ENCODE assay signal across 8 mouse cellular contexts in the genomic region with DNA sequence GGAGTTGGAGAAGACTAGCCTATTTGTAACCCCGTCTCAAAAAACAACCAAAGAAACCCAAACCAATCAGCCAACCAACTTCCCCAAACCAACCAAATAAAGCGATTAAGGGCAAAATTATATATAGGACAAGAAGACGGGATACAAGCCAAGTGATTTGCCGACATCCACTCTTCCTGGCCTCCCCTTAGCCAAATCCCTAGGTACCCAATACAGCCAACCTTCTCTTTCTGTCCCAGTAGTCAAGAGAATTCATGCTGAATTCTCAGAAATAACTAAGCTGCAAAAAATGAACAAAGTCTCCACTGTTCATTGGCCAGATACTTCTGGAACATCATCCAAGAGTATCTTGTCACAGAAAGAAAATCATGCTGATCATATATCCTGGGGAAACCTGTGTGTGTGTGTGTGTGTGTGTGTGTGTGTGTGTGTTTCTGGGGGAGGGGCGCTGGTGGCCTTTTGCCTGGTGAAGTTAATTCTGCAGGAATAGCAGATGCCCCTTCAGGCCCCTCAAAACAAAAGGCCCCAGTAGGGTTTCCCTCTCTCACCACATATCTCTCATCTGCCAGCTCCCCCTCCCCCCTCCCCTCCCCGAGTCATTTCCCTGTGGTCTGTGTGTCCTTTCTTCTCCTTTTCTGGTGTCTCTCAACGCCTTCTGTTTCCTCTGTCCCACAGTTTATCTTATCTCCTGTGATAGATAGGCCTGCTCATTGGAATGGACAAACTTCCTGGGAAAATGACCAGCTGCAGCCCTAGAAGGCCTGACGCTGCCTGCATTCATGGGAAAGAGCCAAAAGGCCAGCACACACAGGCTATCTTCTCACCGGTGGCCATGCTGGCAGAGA. TPM values are rescaled to one million over a fixed set of nuclear protein-coding genes. Genes with fewer than 3 reads are reported as not detected.
DNase-seq lines count a peak whose midpoint lies in the region; ATAC-seq lines count a peak whose summit lies in the region.

No protein-coding gene starts in this region.

- H3K36me3 ChIP-seq in midbrain, embryonic 11.5 days (ENCODE audit: control insufficient read depth, insufficient read depth, low read length), result no peaks in the 10 kb centered on the region
- H3K36me3 ChIP-seq in midbrain, embryonic 14.5 days (ENCODE audit: control insufficient read depth, insufficient read depth, low read length), result no peaks in the 10 kb centered on the region
- H3K36me3 ChIP-seq in macrophage (ENCODE audit: inconsistent target), result no peaks in the 10 kb centered on the region

- H3K4me2 ChIP-seq in midbrain, embryonic 11.5 days, result no peak overlapping the region
- H3K4me2 ChIP-seq in midbrain, embryonic 14.5 days (ENCODE audit: low read length), result no peak overlapping the region

- H3K9me3 ChIP-seq in midbrain, embryonic 11.5 days (ENCODE audit: control insufficient read depth, low read length), result no peaks in the 10 kb centered on the region
- no peaks in the 10 kb centered on the region for H3K9me3 ChIP-seq in midbrain, embryonic 14.5 days (ENCODE audit: control insufficient read depth, low read length)

- peak; percentile 52; the same call in 1 of the 2 replicates for ATAC-seq in midbrain, embryonic 11.5 days (ENCODE audit: low FRiP score)
- ATAC-seq in midbrain, embryonic 14.5 days (ENCODE audit: low FRiP score, low TSS enrichment), result no peak
- peak; percentile 48 to 68 for ATAC-seq in hematopoietic stem cell, adult 5-6 weeks (replicated peaks in 1 of 2; ENCODE audit: insufficient read depth in 1 of 2, low FRiP score in 2 of 2, low TSS enrichment in 1 of 2, low read depth in 1 of 2, poor library complexity in 2 of 2, severe bottlenecking in 2 of 2)

- H3K9ac ChIP-seq in midbrain, embryonic 11.5 days (ENCODE audit: low read length), result no peak overlapping the region
- H3K9ac ChIP-seq in midbrain, embryonic 14.5 days (replicated peaks; ENCODE audit: low read length), result no peak overlapping the region

- no peak overlapping the region for H3K27ac ChIP-seq in midbrain, embryonic 11.5 days (ENCODE audit: low read depth, low read length)
- no peak overlapping the region for H3K27ac ChIP-seq in midbrain, embryonic 14.5 days (replicated peaks; ENCODE audit: low read depth, low read length)
- H3K27ac ChIP-seq in macrophage, result peak overlapping the region; percentile 43

- DNase-seq in midbrain, embryonic 11.5 days (ENCODE audit: low spot score, missing footprints), result peak; percentile 82
- no peak for DNase-seq in midbrain, embryonic 14.5 days
- DNase-seq in thymus, postnatal 4 days, result peak; percentile 48
- no peak for DNase-seq in adrenal gland, postnatal 4 days (ENCODE audit: low spot score in 2 of 2)
- no peak for DNase-seq in cerebellum, adult 8-10 months
- no peak for DNase-seq in layer of hippocampus, postnatal 36 days

- no peaks in the 10 kb centered on the region for H3K27me3 ChIP-seq in midbrain, embryonic 11.5 days (ENCODE audit: control insufficient read depth, insufficient read depth, low read length)
- H3K27me3 ChIP-seq in midbrain, embryonic 14.5 days (ENCODE audit: control insufficient read depth, insufficient read depth, low read length), result no peaks in the 10 kb centered on the region

- H3K4me1 ChIP-seq in midbrain, embryonic 11.5 days (ENCODE audit: control insufficient read depth, insufficient read depth, low read length), result peaks cover 5% of the 10 kb centered on the region
- H3K4me1 ChIP-seq in midbrain, embryonic 14.5 days (ENCODE audit: control insufficient read depth, insufficient read depth, low read length), result peaks cover 6% of the 10 kb centered on the region; the same call in 1 of the 2 replicates

- no peak overlapping the region for H3K4me3 ChIP-seq in midbrain, embryonic 11.5 days (ENCODE audit: low read depth, low read length)
- no peak overlapping the region for H3K4me3 ChIP-seq in midbrain, embryonic 14.5 days (replicated peaks; ENCODE audit: low read depth, low read length)
- H3K4me3 ChIP-seq in macrophage (ENCODE audit: inconsistent target), result no peak overlapping the region

- WGBS in midbrain, embryonic 11.5 days, result 53% methylated on average over 9 of the region's 9 CpGs
- WGBS in midbrain, embryonic 14.5 days, result 51% methylated on average over 9 of the region's 9 CpGs
- 42% methylated on average over 7 of the region's 9 CpGs for WGBS in macrophage (ENCODE audit: missing documents)

- H3K79me2 ChIP-seq in macrophage (ENCODE audit: inconsistent target), result no peaks in the 10 kb centered on the region

RNA-seq across cellular contexts. Expression of gene Fndc7, which starts 3.9 kb away (rescaled TPM):
- 0.11 TPM in 1 of 2 replicates, not detected in the other for polyA plus RNA-seq in midbrain, embryonic 11.5 days (2014; fragmentation: Nextera tagmentation; extraction: Ambion mirVana)
- not detected in 2 replicates for polyA plus RNA-seq in midbrain, embryonic 14.5 days (2014; fragmentation: Nextera tagmentation; extraction: Ambion mirVana)
- total RNA-seq in hematopoietic stem cell, adult 5-6 weeks (2017), result not detected in 2 replicates
- total RNA-seq in macrophage (2018; cell fraction: chromatin; rRNA removed), result 1 to 10 TPM in 15 of 26 experiments, under 1 TPM in 9, not detected in 2; 0.54 to 4.7 (median 1.2) TPM
- total RNA-seq in macrophage (2018; cell fraction: cytosol; rRNA removed), result 1 to 10 TPM in 1 of 26 experiments, under 1 TPM in 25; 0.13 to 1.2 (median 0.46) TPM
- total RNA-seq in macrophage (2018; cell fraction: nucleus; rRNA removed), result 10 to 100 TPM in 1 of 26 experiments, 1 to 10 TPM in 20, under 1 TPM in 4, not detected in 1; 0.25 to 10.9 (median 2.4) TPM
- 0.12 to 0.16 TPM (median 0.13 TPM) in 3 replicates for polyA plus RNA-seq in macrophage (2018)
- total RNA-seq in adrenal gland, postnatal 4 days (2021), result 1 to 10 TPM; 1.5 to 1.7 TPM
- total RNA-seq in layer of hippocampus, postnatal 36 days (2021), result under 1 TPM in 1 of 2 experiments, not detected in 1; 0.13 TPM

RNA-seq across cellular contexts. Expression of gene Prpf38b, which starts 25.6 kb away (rescaled TPM):
- polyA plus RNA-seq in midbrain, embryonic 11.5 days (2014; fragmentation: Nextera tagmentation; extraction: Ambion mirVana), result 61.1 and 74.3 TPM in 2 replicates
- polyA plus RNA-seq in midbrain, embryonic 14.5 days (2014; fragmentation: Nextera tagmentation; extraction: Ambion mirVana), result 44.0 and 51.5 TPM in 2 replicates
- total RNA-seq in hematopoietic stem cell, adult 5-6 weeks (2017), result 270 and 419 TPM in 2 replicates
- 100 to 1,000 TPM; 289 to 988 (median 649) TPM for total RNA-seq in macrophage (2018; cell fraction: chromatin; rRNA removed)
- 10 to 100 TPM; 30.2 to 95.1 (median 47.8) TPM for total RNA-seq in macrophage (2018; cell fraction: cytosol; rRNA removed)
- total RNA-seq in macrophage (2018; cell fraction: nucleus; rRNA removed), result 100 to 1,000 TPM; 218 to 605 (median 372) TPM
- 42.7 to 154 TPM (median 82.2 TPM) in 3 replicates for polyA plus RNA-seq in macrophage (2018)
- total RNA-seq in adrenal gland, postnatal 4 days (2021), result 10 to 100 TPM; 80.4 to 83.0 TPM
- total RNA-seq in layer of hippocampus, postnatal 36 days (2021), result 10 to 100 TPM; 46.7 to 51.9 TPM

RNA-seq across cellular contexts. Expression of gene Stxbp3, which starts 45.6 kb away (rescaled TPM):
- polyA plus RNA-seq in midbrain, embryonic 11.5 days (2014; fragmentation: Nextera tagmentation; extraction: Ambion mirVana), result 23.7 and 25.7 TPM in 2 replicates
- polyA plus RNA-seq in midbrain, embryonic 14.5 days (2014; fragmentation: Nextera tagmentation; extraction: Ambion mirVana), result 12.4 and 16.0 TPM in 2 replicates
- total RNA-seq in hematopoietic stem cell, adult 5-6 weeks (2017), result 40.5 and 44.3 TPM in 2 replicates
- total RNA-seq in macrophage (2018; cell fraction: chromatin; rRNA removed), result 100 to 1,000 TPM; 128 to 662 (median 397) TPM
- total RNA-seq in macrophage (2018; cell fraction: cytosol; rRNA removed), result 100 to 1,000 TPM in 11 of 26 experiments, 10 to 100 TPM in 15; 44.8 to 155 (median 71.2) TPM
- total RNA-seq in macrophage (2018; cell fraction: nucleus; rRNA removed), result 100 to 1,000 TPM in 22 of 26 experiments, 10 to 100 TPM in 4; 86.0 to 401 (median 201) TPM
- 35.4 to 73.9 TPM (median 66.9 TPM) in 3 replicates for polyA plus RNA-seq in macrophage (2018)
- total RNA-seq in adrenal gland, postnatal 4 days (2021), result 10 to 100 TPM; 48.6 to 51.5 TPM
- 10 to 100 TPM; 22.9 to 25.9 TPM for total RNA-seq in layer of hippocampus, postnatal 36 days (2021)

RNA-seq across cellular contexts. Expression of gene Henmt1, which starts 53.8 kb away (rescaled TPM):
- 0.54 and 0.56 TPM in 2 replicates for polyA plus RNA-seq in midbrain, embryonic 11.5 days (2014; fragmentation: Nextera tagmentation; extraction: Ambion mirVana)
- polyA plus RNA-seq in midbrain, embryonic 14.5 days (2014; fragmentation: Nextera tagmentation; extraction: Ambion mirVana), result 1.0 and 2.9 TPM in 2 replicates
- total RNA-seq in hematopoietic stem cell, adult 5-6 weeks (2017), result 0.99 TPM in 1 of 2 replicates, not detected in the other
- 1 to 10 TPM in 1 of 26 experiments, under 1 TPM in 5, not detected in 20; 0.46 to 2.3 (median 0.73) TPM for total RNA-seq in macrophage (2018; cell fraction: chromatin; rRNA removed)
- total RNA-seq in macrophage (2018; cell fraction: cytosol; rRNA removed), result under 1 TPM in 17 of 26 experiments, not detected in 9; 0.05 to 0.47 (median 0.23) TPM
- total RNA-seq in macrophage (2018; cell fraction: nucleus; rRNA removed), result under 1 TPM in 9 of 26 experiments, not detected in 17; 0.29 to 0.89 (median 0.54) TPM
- polyA plus RNA-seq in macrophage (2018), result not detected in 3 replicates
- under 1 TPM in 1 of 2 experiments, not detected in 1; 0.20 TPM for total RNA-seq in adrenal gland, postnatal 4 days (2021)
- 1 to 10 TPM; 1.8 to 2.6 TPM for total RNA-seq in layer of hippocampus, postnatal 36 days (2021)

RNA-seq across cellular contexts. Expression of gene Gm9857, which starts 54.3 kb away (rescaled TPM):
- not detected in 2 replicates for polyA plus RNA-seq in midbrain, embryonic 11.5 days (2014; fragmentation: Nextera tagmentation; extraction: Ambion mirVana)
- 2.0 TPM in 1 of 2 replicates, not detected in the other for polyA plus RNA-seq in midbrain, embryonic 14.5 days (2014; fragmentation: Nextera tagmentation; extraction: Ambion mirVana)
- total RNA-seq in hematopoietic stem cell, adult 5-6 weeks (2017), result not detected in 2 replicates
- not detected for total RNA-seq in macrophage (2018; cell fraction: chromatin; rRNA removed)
- not detected for total RNA-seq in macrophage (2018; cell fraction: cytosol; rRNA removed)
- total RNA-seq in macrophage (2018; cell fraction: nucleus; rRNA removed), result not detected
- not detected in 3 replicates for polyA plus RNA-seq in macrophage (2018)
- total RNA-seq in adrenal gland, postnatal 4 days (2021), result not detected
- total RNA-seq in layer of hippocampus, postnatal 36 days (2021), result not detected

Comparison
In these comparisons a context has a peak if more than half of its experiments do, and no peak if none do; other contexts are left out.
1. DNase-seq: peak in midbrain, embryonic 11.5 days (single experiment) and thymus, postnatal 4 days (single experiment); none in midbrain, embryonic 14.5 days (single experiment), adrenal gland, postnatal 4 days (0 of 2), cerebellum, adult 8-10 months (single experiment) and layer of hippocampus, postnatal 36 days (0 of 2).